29 mouse cellular contexts compared by ENCODE assay signal in the genomic region with DNA sequence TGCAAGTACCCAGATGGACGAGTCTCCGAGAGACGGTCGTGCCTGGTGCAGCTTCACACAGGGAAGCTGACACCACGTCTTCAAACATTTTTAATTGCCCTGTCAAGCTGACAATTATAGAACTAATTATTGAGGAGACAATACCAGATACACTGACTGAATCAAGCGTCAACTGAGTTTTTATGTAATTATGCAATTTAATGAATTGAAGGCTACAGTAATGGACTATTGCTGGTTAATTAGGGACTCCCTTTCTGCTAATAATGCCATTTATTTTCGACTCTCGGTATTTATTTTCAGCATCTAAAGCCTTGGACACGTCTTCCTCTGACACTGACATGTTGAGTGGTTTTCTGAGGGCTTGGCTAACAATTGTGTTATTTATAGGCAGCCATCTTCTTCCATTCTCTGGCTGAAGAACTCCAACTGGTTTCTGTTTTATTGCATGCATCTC.
DNase-seq lines count a peak whose midpoint lies in the region; ATAC-seq and TF ChIP-seq lines count a peak whose summit lies in the region.
"Had no signal": no experiment of that assay in that cellular context is flagged by ENCODE, and none has a peak within 500 bp of the region (broad histone marks: within the 10 kb centered on the region; RNA-seq: fewer than 3 reads in every experiment).

No protein-coding gene starts in this region.

- H3K4me1 ChIP-seq in forebrain, embryonic 14.5 days (ENCODE audit: control insufficient read depth, insufficient read depth, low read length), result 0 out of 2 replicates have a peak, but pooled peaks cover 3% of the 10 kb centered on the region
- H3K4me1 ChIP-seq in intestine, embryonic 16.5 days (ENCODE audit: control insufficient read depth, insufficient read depth, low read length), result no peaks in the 10 kb centered on the region
- H3K4me1 ChIP-seq: embryonic facial prominence, embryonic 12.5 days; heart, embryonic 10.5 days; heart, embryonic 15.5 days; limb, embryonic 10.5 days; limb, embryonic 15.5 days; liver, embryonic 13.5 days; neural tube, embryonic 12.5 days had no signal

- H3K27ac ChIP-seq in layer of hippocampus, adult 2 months, result peak overlapping the region; percentile 48
- 0 out of 2 replicates have a peak overlapping the region, but pooled peaks have one; percentile 27 for H3K27ac ChIP-seq in forebrain, embryonic 14.5 days (ENCODE audit: low read depth, low read length)
- H3K27ac ChIP-seq in intestine, embryonic 16.5 days (ENCODE audit: low read length), result no peak overlapping the region
- H3K27ac ChIP-seq: embryonic facial prominence, embryonic 12.5 days; heart, embryonic 10.5 days; heart, embryonic 15.5 days; limb, embryonic 10.5 days; limb, embryonic 15.5 days; liver, embryonic 13.5 days; macrophage; neural tube, embryonic 12.5 days had no signal

- ATAC-seq in forebrain, embryonic 14.5 days, result peak; percentile 89
- no peak for ATAC-seq in intestine, embryonic 16.5 days
- ATAC-seq: CD4-positive, CD25-positive, alpha-beta regulatory T cell, adult 4 months; intestine, postnatal 0 days; lung, postnatal 0 days; midbrain, embryonic 16.5 days had no signal

- no peaks in the 10 kb centered on the region for H3K9me3 ChIP-seq in forebrain, embryonic 14.5 days (replicated peaks; ENCODE audit: control insufficient read depth, low read length)
- no peaks in the 10 kb centered on the region for H3K9me3 ChIP-seq in intestine, embryonic 16.5 days (ENCODE audit: control insufficient read depth, low read length)
- H3K9me3 ChIP-seq: embryonic facial prominence, embryonic 12.5 days; heart, embryonic 10.5 days; heart, embryonic 15.5 days; limb, embryonic 10.5 days; limb, embryonic 15.5 days; neural tube, embryonic 12.5 days had no signal

- no peak for TF ChIP-seq CTCF in layer of hippocampus, adult 2 months (conservative IDR thresholded peaks at IDR 0.05)
- TF ChIP-seq CTCF in brain, embryonic 14.5 days (IDR thresholded peaks at IDR 0.05; ENCODE audit: borderline replicate concordance, extremely low read depth, insufficient read depth, insufficient read length), result no peak

- H3K27me3 ChIP-seq in forebrain, embryonic 14.5 days (replicated peaks; ENCODE audit: control insufficient read depth, insufficient read depth, low read length), result no peaks in the 10 kb centered on the region
- no peaks in the 10 kb centered on the region for H3K27me3 ChIP-seq in intestine, embryonic 16.5 days (replicated peaks; ENCODE audit: control insufficient read depth, insufficient read depth, low read length)
- H3K27me3 ChIP-seq: embryonic facial prominence, embryonic 12.5 days; heart, embryonic 15.5 days; limb, embryonic 15.5 days; liver, embryonic 13.5 days; neural tube, embryonic 12.5 days had no signal

- DNase-seq in layer of hippocampus, adult 2 months (ENCODE audit: low spot score in 2 of 2), result peak in 1 of 2 experiments; percentile 16
- no peak for DNase-seq in layer of hippocampus, postnatal 36 days
- peak; percentile 90 for DNase-seq in brain, embryonic 14.5 days (ENCODE audit: low read depth)
- DNase-seq in forebrain, embryonic 14.5 days (ENCODE audit: low spot score), result peak; percentile 85
- DNase-seq in retina, postnatal 1 day, result peak; percentile 58
- DNase-seq in cerebellum, postnatal 36 days, result no peak
- DNase-seq: adrenal gland, postnatal 25 days; cerebellum, adult 8-10 months; cerebellum, postnatal 25 days; embryo, embryonic 11 days; gastrocnemius, postnatal 25 days; kidney, adult 9 months; kidney, postnatal 14 days; liver, embryonic 13.5 days; lung, adult 18-20 months; right cerebral cortex, postnatal 14 days had no signal

- no peak overlapping the region for H3K9ac ChIP-seq in forebrain, embryonic 14.5 days (ENCODE audit: low read length)
- no peak overlapping the region for H3K9ac ChIP-seq in intestine, embryonic 16.5 days (ENCODE audit: low read depth, low read length)
- H3K9ac ChIP-seq: embryonic facial prominence, embryonic 12.5 days; heart, embryonic 15.5 days; limb, embryonic 15.5 days; liver, embryonic 13.5 days; neural tube, embryonic 12.5 days had no signal

- WGBS in forebrain, embryonic 14.5 days, result 9% methylated on average over 9 of the region's 9 CpGs
- 71% methylated on average over 9 of the region's 9 CpGs for WGBS in intestine, embryonic 16.5 days

- H3K4me3 ChIP-seq in layer of hippocampus, adult 2 months, result no peak overlapping the region
- no peak overlapping the region for H3K4me3 ChIP-seq in forebrain, embryonic 14.5 days (ENCODE audit: low read depth, low read length)
- H3K4me3 ChIP-seq in intestine, embryonic 16.5 days (ENCODE audit: low read length), result no peak overlapping the region
- H3K4me3 ChIP-seq: embryonic facial prominence, embryonic 12.5 days; heart, embryonic 10.5 days; heart, embryonic 15.5 days; limb, embryonic 10.5 days; limb, embryonic 15.5 days; liver, embryonic 13.5 days; myocyte; neural tube, embryonic 12.5 days had no signal

- no peak overlapping the region for H3K4me2 ChIP-seq in forebrain, embryonic 14.5 days (ENCODE audit: low read length)
- H3K4me2 ChIP-seq in intestine, embryonic 16.5 days (ENCODE audit: low read depth, low read length), result no peak overlapping the region
- H3K4me2 ChIP-seq: embryonic facial prominence, embryonic 12.5 days; heart, embryonic 15.5 days; limb, embryonic 15.5 days; liver, embryonic 13.5 days; neural tube, embryonic 12.5 days had no signal

- H3K36me3 ChIP-seq in forebrain, embryonic 14.5 days (ENCODE audit: control insufficient read depth, insufficient read depth, low read length), result no peaks in the 10 kb centered on the region
- H3K36me3 ChIP-seq in intestine, embryonic 16.5 days (ENCODE audit: control insufficient read depth, insufficient read depth, low read length), result no peaks in the 10 kb centered on the region
- H3K36me3 ChIP-seq: embryonic facial prominence, embryonic 12.5 days; heart, embryonic 10.5 days; heart, embryonic 15.5 days; limb, embryonic 10.5 days; limb, embryonic 15.5 days; liver, embryonic 13.5 days; neural tube, embryonic 12.5 days had no signal

- TF ChIP-seq POLR2A in brain, embryonic 14.5 days (IDR thresholded peaks at IDR 0.05; ENCODE audit: borderline replicate concordance, extremely low read depth, insufficient read depth, insufficient read length, poor library complexity, severe bottlenecking), result no peak

Comparison
In these comparisons a context has a peak if more than half of its experiments do, and no peak if none do; other contexts are left out.
1. DNase-seq: peak in brain, embryonic 14.5 days (single experiment), forebrain, embryonic 14.5 days (single experiment) and retina, postnatal 1 day (single experiment); none in layer of hippocampus, postnatal 36 days (0 of 2) and cerebellum, postnatal 36 days (0 of 2).